Mouse (Mus musculus) embryonic facial prominence, embryonic 14.5 days (tissue): Measurements from ENCODE around the gene Srp54a. TPM values are rescaled to one million over a fixed set of nuclear protein-coding genes. Genes with fewer than 3 reads are reported as not detected.
A peak's percentile ranks its signal among the peaks of the same experiment; 100 is the strongest.
"Not testable (repeated sequence)": the region's sequence is repeated elsewhere in the genome, so short reads cannot be mapped to it uniquely, and the experiment has no call there.

Experiments used
- ATAC-seq: fragments of 200-750 bp; cut with Nextera tagmentation; 2 replicates; pipeline ENCODE4 v1.8.0; 2017; ENCODE audit warnings: low read depth, moderate number of reproducible peaks, moderate TSS enrichment
- DNase-seq: peaks from one replicate; pipeline ENCODE4 v3.0.0-alpha.2; 2015; ENCODE audit warnings: low spot score
- H3K27ac ChIP-seq: fragments of 300-500 bp; sonication (generic); replicated peaks from 2 replicates; pipeline ENCODE4 v1.5.1; 2014; ENCODE audit warnings: low read depth, mild to moderate bottlenecking, low read length, moderate library complexity
- H3K27me3 ChIP-seq: fragments of 300-500 bp; sonication (generic); replicated peaks from 2 replicates; pipeline ENCODE4 v1.6.1; 2014; ENCODE audit warnings: low read length; ENCODE audit not compliant: control insufficient read depth, insufficient read depth
- H3K36me3 ChIP-seq: fragments of 300-500 bp; sonication (generic); 2 replicates; pipeline ENCODE4 v1.6.1; 2014; ENCODE audit warnings: low read length, mixed read lengths; ENCODE audit not compliant: control insufficient read depth, insufficient read depth
- H3K4me1 ChIP-seq: fragments of 300-500 bp; sonication (generic); 2 replicates; pipeline ENCODE4 v1.6.1; 2014; ENCODE audit warnings: antibody characterized with exemption, low read length; ENCODE audit not compliant: control insufficient read depth, insufficient read depth
- H3K4me2 ChIP-seq: fragments of 300-500 bp; sonication (generic); 2 replicates; pipeline ENCODE4 v1.6.1; 2014; ENCODE audit warnings: low read depth, mild to moderate bottlenecking, low read length, moderate library complexity, mixed read lengths
- H3K4me3 ChIP-seq: fragments of 300-500 bp; sonication (generic); 2 replicates; pipeline ENCODE4 v1.5.1; 2014; ENCODE audit warnings: low read depth, mild to moderate bottlenecking, low read length
- H3K9ac ChIP-seq: fragments of 300-500 bp; sonication (generic); 2 replicates; pipeline ENCODE4 v1.6.1; 2014; ENCODE audit warnings: low read depth, mild to moderate bottlenecking, low read length, moderate library complexity, mixed read lengths
- H3K9me3 ChIP-seq: fragments of 300-500 bp; sonication (generic); 2 replicates; pipeline ENCODE4 v1.6.1; 2016; ENCODE audit warnings: low read length; ENCODE audit not compliant: control insufficient read depth
- WGBS: fragments of 180-500 bp; shearing (Covaris S2); extraction: QIAGEN DNeasy Blood & Tissue Kit; methylation state at CpG from one replicate; pipeline ENCODE4 v1.1.7; 2014; 5-methylcytosine and 5-hydroxymethylcytosine counted together
- polyA plus RNA-seq: library from polyadenylated mRNA; unstranded; fragments of >200 nt; fragmentation: Nextera tagmentation; extraction: Ambion mirVana; gene quantifications from 2 replicates; pipeline ENCODE4 v1.2.1, GENCODE M21; 2014

Gene Srp54a
- polyA plus RNA-seq, 1 experiment from 2014 or later, result 194 TPM

GRCm38 (mm10) chr12:55155449-55155783 lies 75.4 kb downstream of the Srp54a start:
- not testable (repeated sequence) for H3K9me3 ChIP-seq, H3K36me3 ChIP-seq, H3K4me1 ChIP-seq, H3K27me3 ChIP-seq, H3K9ac ChIP-seq, DNase-seq, H3K4me2 ChIP-seq, H3K27ac ChIP-seq
- peak; percentile 33 for ATAC-seq
- WGBS, result 0% methylated on average over 7 of the region's 24 CpGs
- H3K4me3 ChIP-seq, result peak overlapping the region; percentile 22; the same call in 1 of the 2 replicates

Other genes with a start within 250 kb of the Srp54a start
- gene Cfl2, start 217.4 kb upstream of the Srp54a start, polyA plus RNA-seq, result 314 and 361 TPM in 2 replicates
- gene Gm20403, start 93.7 kb upstream of the Srp54a start, polyA plus RNA-seq, result not detected in 2 replicates
- gene Baz1a, start 65.9 kb upstream of the Srp54a start, polyA plus RNA-seq, result 19.2 and 20.9 TPM in 2 replicates
- gene 2700097O09Rik, start 152 bp upstream of the Srp54a start, polyA plus RNA-seq, result 25.1 and 28.2 TPM in 2 replicates
- 24.0 and 24.7 TPM in 2 replicates for gene Fam177a, start 44.2 kb downstream of the Srp54a start, polyA plus RNA-seq
- 63.4 and 72.9 TPM in 2 replicates for gene Srp54b, start 74.8 kb downstream of the Srp54a start, polyA plus RNA-seq
- not detected in 2 replicates for gene 1700047I17Rik2, start 119.3 kb downstream of the Srp54a start, polyA plus RNA-seq
- gene Srp54c, start 149.9 kb downstream of the Srp54a start, polyA plus RNA-seq, result 87.1 and 88.6 TPM in 2 replicates
- gene 1110008L16Rik, start 219.3 kb downstream of the Srp54a start, polyA plus RNA-seq, result 12.1 and 13.9 TPM in 2 replicates
- gene Ppp2r3c, start 222.7 kb downstream of the Srp54a start, polyA plus RNA-seq, result 12.4 and 12.6 TPM in 2 replicates